Comparison of ENCODE assay signal across 10 mouse cellular contexts in the genomic region with DNA sequence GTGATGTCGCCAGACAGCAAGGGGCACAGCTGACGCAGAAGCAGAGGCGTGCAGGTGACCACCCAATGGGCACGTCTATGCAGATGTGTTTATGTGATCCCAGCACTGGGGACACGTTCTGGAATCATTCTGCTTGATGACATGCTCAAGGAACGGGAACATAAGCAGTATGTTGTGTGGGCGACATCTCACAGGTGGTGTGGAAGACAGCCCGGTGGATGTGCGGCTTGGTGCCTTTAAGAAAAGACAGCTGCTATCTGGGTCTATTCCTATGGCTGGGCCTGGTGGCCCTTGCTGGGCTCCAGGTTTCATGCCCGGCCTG.
DNase-seq lines count a peak whose midpoint lies in the region; ATAC-seq lines count a peak whose summit lies in the region.
"Had no signal": no experiment of that assay in that cellular context is flagged by ENCODE, and none has a peak within 500 bp of the region (broad histone marks: within the 10 kb centered on the region; RNA-seq: fewer than 3 reads in every experiment).

No protein-coding gene starts in this region.

- peaks cover 24% of the 10 kb centered on the region for H3K4me1 ChIP-seq in neural tube, embryonic 15.5 days

- H3K4me2 ChIP-seq in neural tube, embryonic 15.5 days, result no peak overlapping the region

- ATAC-seq in neural tube, embryonic 15.5 days (ENCODE audit: low FRiP score), result no peak

- 29% methylated on average over 10 of the region's 10 CpGs for WGBS in neural tube, embryonic 15.5 days

- no peaks in the 10 kb centered on the region for H3K36me3 ChIP-seq in neural tube, embryonic 15.5 days
- H3K36me3 ChIP-seq: limb, embryonic 10.5 days had no signal

- H3K27ac ChIP-seq in neural tube, embryonic 15.5 days (replicated peaks), result peak overlapping the region; percentile 18; the same call in 1 of the 2 replicates
- H3K27ac ChIP-seq: limb, embryonic 10.5 days had no signal

- H3K9ac ChIP-seq in neural tube, embryonic 15.5 days (replicated peaks), result no peak overlapping the region

- H3K9me3 ChIP-seq in neural tube, embryonic 15.5 days (replicated peaks), result no peaks in the 10 kb centered on the region
- H3K9me3 ChIP-seq: limb, embryonic 10.5 days had no signal

- H3K4me3 ChIP-seq in neural tube, embryonic 15.5 days (replicated peaks), result no peak overlapping the region
- H3K4me3 ChIP-seq: limb, embryonic 10.5 days had no signal

- no peaks in the 10 kb centered on the region for H3K27me3 ChIP-seq in neural tube, embryonic 15.5 days (replicated peaks)

- peak; percentile 54 for DNase-seq in left cerebral cortex, adult 11 months (ENCODE audit: low spot score)
- no peak for DNase-seq in left cerebral cortex, postnatal 4 days
- peak; percentile 77 to 83 for DNase-seq in frontal cortex, adult 2 months (ENCODE audit: extremely low spot score in 1 of 2, low spot score in 1 of 2)
- DNase-seq in left cerebral cortex, adult 18-20 months (ENCODE audit: low spot score in 2 of 2), result peak; percentile 71 to 76
- DNase-seq in thymus, adult 18-20 months, result no peak
- no peak for DNase-seq in cerebellum, adult 9-11 months
- DNase-seq in heart, adult 18-20 months, result no peak
- DNase-seq: kidney, adult 9 months had no signal

- intact Hi-C loops in left cerebral cortex, postnatal 4 days (cut with DNase I), result no loop called here

Comparison
In these comparisons a context has a peak if more than half of its experiments do, and no peak if none do; other contexts are left out.
1. DNase-seq: peak in left cerebral cortex, adult 11 months (single experiment), frontal cortex, adult 2 months (2 of 2) and left cerebral cortex, adult 18-20 months (2 of 2); none in left cerebral cortex, postnatal 4 days (single experiment), thymus, adult 18-20 months (0 of 2), cerebellum, adult 9-11 months (single experiment) and heart, adult 18-20 months (0 of 2).